Mouse (Mus musculus): Measurements from ENCODE around the gene Ildr2. TPM values are rescaled to one million over a fixed set of nuclear protein-coding genes. Genes with fewer than 3 reads are reported as not detected.

The Ildr2 gene
- polyA plus RNA-seq, 1 experiment from 2014 or later = 4.5 TPM

- Histone ChIP-seq H3K27me3 (no peaks in the 10 kb centered on the region), H3K9ac (no peak overlapping the region), H3K9me3 (replicated peaks) (no peaks in the 10 kb centered on the region), H3K4me3 (no peak overlapping the region), H3K36me3 (ENCODE audit: poor library complexity, severe bottlenecking) (no peaks in the 10 kb centered on the region), H3K27ac (no peak overlapping the region; the same call in 1 of the 2 replicates), H3K4me2 (no peak overlapping the region), H3K4me1 (peaks cover 26% of the 10 kb centered on the region)
- 90% methylated on average over 6 of the region's 6 CpGs for WGBS
- no peak for ATAC-seq
Measured at GRCm38 (mm10) chr1:166290562-166290961, 36.6 kb downstream of the Ildr2 start.

- Histone ChIP-seq H3K9me3 (replicated peaks) (no peaks in the 10 kb centered on the region), H3K9ac (no peak overlapping the region), H3K27ac (no peak overlapping the region), H3K4me1 (peaks cover 13% of the 10 kb centered on the region), H3K4me2 (no peak overlapping the region), H3K36me3 (ENCODE audit: poor library complexity, severe bottlenecking) (no peaks in the 10 kb centered on the region), H3K4me3 (no peak overlapping the region), H3K27me3 (no peaks in the 10 kb centered on the region)
- WGBS = 94% methylated on average over 3 of the region's 3 CpGs
- no peak for ATAC-seq
Measured at GRCm38 (mm10) chr1:166293086-166293485, 39.1 kb downstream of the Ildr2 start.

GRCm38 (mm10) chr1:166295548-166295947 is 41.6 kb downstream of the Ildr2 start:
- Histone ChIP-seq H3K9ac (no peak overlapping the region), H3K9me3 (replicated peaks) (no peaks in the 10 kb centered on the region), H3K4me3 (no peak overlapping the region), H3K27ac (no peak overlapping the region), H3K27me3 (no peaks in the 10 kb centered on the region), H3K4me1 (peaks cover 13% of the 10 kb centered on the region), H3K4me2 (no peak overlapping the region), H3K36me3 (ENCODE audit: poor library complexity, severe bottlenecking) (no peaks in the 10 kb centered on the region)
- ATAC-seq = no peak
- 73% methylated on average over 7 of the region's 7 CpGs for WGBS

GRCm38 (mm10) chr1:166296371-166296770 is 42.4 kb downstream of the Ildr2 start:
- H3K36me3 ChIP-seq (ENCODE audit: poor library complexity, severe bottlenecking) = no peaks in the 10 kb centered on the region
- no peak overlapping the region for H3K4me2 ChIP-seq
- ATAC-seq = no peak
- H3K27me3 ChIP-seq = no peaks in the 10 kb centered on the region
- 0 out of 2 replicates have a peak, but pooled peaks cover 7% of the 10 kb centered on the region for H3K4me1 ChIP-seq
- WGBS = 90% methylated on average over 9 of the region's 9 CpGs
- H3K4me3 ChIP-seq = no peak overlapping the region
- no peak overlapping the region for H3K27ac ChIP-seq
- no peaks in the 10 kb centered on the region for H3K9me3 ChIP-seq (replicated peaks)
- H3K9ac ChIP-seq = no peak overlapping the region

GRCm38 (mm10) chr1:166296971-166297370 is 43.0 kb downstream of the Ildr2 start:
- H3K9ac ChIP-seq = no peak overlapping the region
- no peak overlapping the region for H3K4me3 ChIP-seq
- no peaks in the 10 kb centered on the region for H3K36me3 ChIP-seq (ENCODE audit: poor library complexity, severe bottlenecking)
- H3K27ac ChIP-seq = no peak overlapping the region
- H3K27me3 ChIP-seq = no peaks in the 10 kb centered on the region
- H3K9me3 ChIP-seq (replicated peaks) = no peaks in the 10 kb centered on the region
- no peak overlapping the region for H3K4me2 ChIP-seq
- 0 out of 2 replicates have a peak, but pooled peaks cover 5% of the 10 kb centered on the region for H3K4me1 ChIP-seq
- ATAC-seq = no peak
- 89% methylated on average over 8 of the region's 8 CpGs for WGBS

- H3K9ac ChIP-seq = no peak overlapping the region
- ATAC-seq = no peak
- H3K4me3 ChIP-seq = no peak overlapping the region
- no peaks in the 10 kb centered on the region for H3K36me3 ChIP-seq (ENCODE audit: poor library complexity, severe bottlenecking)
- WGBS = 84% methylated on average over 15 of the region's 15 CpGs
- 0 out of 2 replicates have a peak, but pooled peaks cover 5% of the 10 kb centered on the region for H3K4me1 ChIP-seq
- H3K9me3 ChIP-seq (replicated peaks) = no peaks in the 10 kb centered on the region
- no peak overlapping the region for H3K27ac ChIP-seq
- no peak overlapping the region for H3K4me2 ChIP-seq
- H3K27me3 ChIP-seq = no peaks in the 10 kb centered on the region
Measured at GRCm38 (mm10) chr1:166297499-166298111, 43.7 kb downstream of the Ildr2 start.

- no peaks in the 10 kb centered on the region for H3K9me3 ChIP-seq (replicated peaks)
- H3K4me3 ChIP-seq = no peak overlapping the region
- 88% methylated on average over 2 of the region's 2 CpGs for WGBS
- no peaks in the 10 kb centered on the region for H3K36me3 ChIP-seq (ENCODE audit: poor library complexity, severe bottlenecking)
- H3K4me2 ChIP-seq = no peak overlapping the region
- H3K27ac ChIP-seq = no peak overlapping the region
- no peak overlapping the region for H3K9ac ChIP-seq
- ATAC-seq = no peak
- H3K27me3 ChIP-seq = no peaks in the 10 kb centered on the region
- peaks cover 9% of the 10 kb centered on the region; the same call in 1 of the 2 replicates for H3K4me1 ChIP-seq
Measured at GRCm38 (mm10) chr1:166298884-166299283, 44.9 kb downstream of the Ildr2 start.

GRCm38 (mm10) chr1:166299821-166300220 is 45.9 kb downstream of the Ildr2 start:
- Histone ChIP-seq H3K36me3 (ENCODE audit: poor library complexity, severe bottlenecking) (no peaks in the 10 kb centered on the region), H3K27me3 (no peaks in the 10 kb centered on the region), H3K4me3 (no peak overlapping the region), H3K9me3 (replicated peaks) (no peaks in the 10 kb centered on the region), H3K27ac (no peak overlapping the region), H3K4me2 (no peak overlapping the region), H3K4me1 (peaks cover 18% of the 10 kb centered on the region; the same call in 1 of the 2 replicates), H3K9ac (no peak overlapping the region)
- WGBS = 91% methylated on average over 8 of the region's 8 CpGs
- ATAC-seq = no peak

- H3K27me3 ChIP-seq = no peaks in the 10 kb centered on the region
- H3K36me3 ChIP-seq (ENCODE audit: poor library complexity, severe bottlenecking) = no peaks in the 10 kb centered on the region
- no peak overlapping the region for H3K27ac ChIP-seq
- 85% methylated on average over 3 of the region's 3 CpGs for WGBS
- H3K9me3 ChIP-seq (replicated peaks) = no peaks in the 10 kb centered on the region
- no peak for ATAC-seq
- no peak overlapping the region for H3K4me2 ChIP-seq
- H3K4me3 ChIP-seq = no peak overlapping the region
- H3K4me1 ChIP-seq = peaks cover 20% of the 10 kb centered on the region; the same call in 1 of the 2 replicates
- H3K9ac ChIP-seq = no peak overlapping the region
Measured at GRCm38 (mm10) chr1:166300526-166300925, 46.6 kb downstream of the Ildr2 start.

- H3K4me3 ChIP-seq = no peak overlapping the region
- 45% methylated on average over 8 of the region's 8 CpGs for WGBS
Measured at GRCm38 (mm10) chr1:166304352-166305240, 50.7 kb downstream of the Ildr2 start.

GRCm38 (mm10) chr1:166308471-166308850 is 54.5 kb downstream of the Ildr2 start:
- no peaks in the 10 kb centered on the region for H3K9me3 ChIP-seq (replicated peaks)
- peak overlapping the region; percentile 80 for H3K9ac ChIP-seq
- peaks cover 8% of the 10 kb centered on the region; the same call in 1 of the 2 replicates for H3K36me3 ChIP-seq (ENCODE audit: poor library complexity, severe bottlenecking)
- 23% methylated on average over 5 of the region's 5 CpGs for WGBS
- peaks cover 34% of the 10 kb centered on the region for H3K4me1 ChIP-seq
- peak overlapping the region; percentile 94 for H3K4me2 ChIP-seq
- H3K4me3 ChIP-seq = peak overlapping the region; percentile 55
- H3K27ac ChIP-seq = no peak overlapping the region
- H3K27me3 ChIP-seq = peaks cover 5% of the 10 kb centered on the region; the same call in 1 of the 2 replicates
- ATAC-seq = no peak

More at GRCm38 (mm10) chr1:166304352-166305240, 50.7 kb downstream of the Ildr2 start:
- H3K9me3 ChIP-seq (replicated peaks) = no peaks in the 10 kb centered on the region
- H3K36me3 ChIP-seq (ENCODE audit: poor library complexity, severe bottlenecking) = no peaks in the 10 kb centered on the region
- ATAC-seq = peak; percentile 84
- H3K9ac ChIP-seq = no peak overlapping the region
- H3K4me2 ChIP-seq = no peak overlapping the region
- H3K4me1 ChIP-seq = peaks cover 29% of the 10 kb centered on the region
- H3K27ac ChIP-seq = no peak overlapping the region
- peaks cover 5% of the 10 kb centered on the region; the same call in 1 of the 2 replicates for H3K27me3 ChIP-seq
